9 mouse cellular contexts compared by ENCODE assay signal in the genomic region with DNA sequence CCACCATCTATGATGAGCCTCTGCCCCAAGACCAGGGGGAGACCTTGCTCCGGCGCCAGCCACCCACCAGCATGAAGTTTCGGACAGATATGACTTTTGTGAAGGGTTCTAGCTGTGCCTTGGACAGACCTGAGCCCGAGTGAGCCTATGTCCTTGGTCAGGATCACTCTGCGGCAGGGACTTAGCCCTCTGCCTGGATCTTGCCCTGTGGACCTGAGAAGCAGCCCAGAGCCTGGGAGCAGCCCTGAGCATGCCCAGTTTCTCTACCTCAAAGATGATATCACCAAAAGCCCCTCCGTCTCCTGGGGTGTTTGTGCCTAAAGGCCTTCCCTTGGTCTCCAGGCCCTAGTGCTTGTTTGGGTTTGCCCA. TPM values are rescaled to one million over a fixed set of nuclear protein-coding genes. Genes with fewer than 3 reads are reported as not detected.
DNase-seq lines count a peak whose midpoint lies in the region; ATAC-seq lines count a peak whose summit lies in the region.
"Had no signal": no experiment of that assay in that cellular context is flagged by ENCODE, and none has a peak within 500 bp of the region (broad histone marks: within the 10 kb centered on the region; RNA-seq: fewer than 3 reads in every experiment).

No protein-coding gene starts in this region.

- no peak for ATAC-seq in heart, embryonic 14.5 days (ENCODE audit: insufficient number of reproducible peaks, insufficient read depth, low FRiP score, low read depth)
- ATAC-seq in forebrain, embryonic 16.5 days = peak; percentile 48
- ATAC-seq: Patski had no signal

- peak overlapping the region; percentile 94 for H3K9ac ChIP-seq in heart, embryonic 14.5 days (ENCODE audit: low read length)
- peak overlapping the region; percentile 83 for H3K9ac ChIP-seq in ES-E14 (ENCODE audit: insufficient read depth, low read depth, low read length, poor library complexity, severe bottlenecking)
- H3K9ac ChIP-seq in forebrain, embryonic 16.5 days (replicated peaks; ENCODE audit: low read depth, low read length) = peak overlapping the region; percentile 88

- in situ Hi-C loops in ES-E14 (cut with MboI; ENCODE audit: low sequenced_read_pairs in 2 of 2, unreplicated experiment in 2 of 2) = loop anchor here in 1 of 2 experiments (25.0 kb wide), 1 partner anchor 254 kb away; no protein-coding TSS in a partner anchor

- peak overlapping the region; percentile 75 to 82 for H3K27ac ChIP-seq in heart, embryonic 14.5 days (replicated peaks in 1 of 2; ENCODE audit: control insufficient read depth in 1 of 2, insufficient read depth in 1 of 2, low read depth in 2 of 2, low read length in 2 of 2)
- H3K27ac ChIP-seq in ES-E14 (ENCODE audit: insufficient read depth, low read depth, low read length, poor library complexity, severe bottlenecking) (peak overlapping the region; percentile 63; the same call in 1 of the 2 replicates), macrophage (peak overlapping the region; percentile 52)
- peak overlapping the region; percentile 72 for H3K27ac ChIP-seq in forebrain, embryonic 16.5 days (ENCODE audit: low read length)

- peak overlapping the region; percentile 99 for H3K4me2 ChIP-seq in heart, embryonic 14.5 days (ENCODE audit: low read length)
- peak overlapping the region; percentile 100 for H3K4me2 ChIP-seq in forebrain, embryonic 16.5 days (ENCODE audit: low read length)

- intact Hi-C loops in heart, postnatal 14 days (cut with DNase I) = no loop called here

- DNase-seq in heart, postnatal 14 days = no peak
- no peak for DNase-seq in ES-E14 (ENCODE audit: low read depth, low spot score)
- DNase-seq in left cerebral cortex, adult 8-10 months (ENCODE audit: low spot score in 2 of 2) = no peak
- no peak for DNase-seq in gastrocnemius, adult 18-20 months (ENCODE audit: low spot score)
- no peak for DNase-seq in embryo, embryonic 9.5 days (ENCODE audit: extremely low spot score)

- no peaks in the 10 kb centered on the region for H3K27me3 ChIP-seq in heart, embryonic 14.5 days (ENCODE audit: control insufficient read depth, insufficient read depth, low read length)
- no peaks in the 10 kb centered on the region for H3K27me3 ChIP-seq in forebrain, embryonic 16.5 days (replicated peaks; ENCODE audit: control insufficient read depth, insufficient read depth, low read length)
- H3K27me3 ChIP-seq: Patski had no signal

- peaks cover 7% of the 10 kb centered on the region; the same call in 1 of the 2 replicates for H3K79me2 ChIP-seq in macrophage (ENCODE audit: inconsistent target)

- no peaks in the 10 kb centered on the region for H3K9me3 ChIP-seq in heart, embryonic 14.5 days (ENCODE audit: control insufficient read depth, low read length)
- H3K9me3 ChIP-seq in ES-E14 (ENCODE audit: control insufficient read depth, insufficient read depth, low read depth, low read length) = no peaks in the 10 kb centered on the region
- H3K9me3 ChIP-seq in forebrain, embryonic 16.5 days (ENCODE audit: control insufficient read depth, low read length) = no peaks in the 10 kb centered on the region

- H3K36me3 ChIP-seq in heart, embryonic 14.5 days (ENCODE audit: control insufficient read depth, insufficient read depth, low read length) = peaks cover 68% of the 10 kb centered on the region
- H3K36me3 ChIP-seq in ES-E14 (ENCODE audit: control insufficient read depth, insufficient read depth, low read length, poor library complexity, severe bottlenecking) = peaks cover 50% of the 10 kb centered on the region
- H3K36me3 ChIP-seq in forebrain, embryonic 16.5 days (ENCODE audit: control insufficient read depth, insufficient read depth) = peaks cover 7% of the 10 kb centered on the region
- H3K36me3 ChIP-seq in macrophage (ENCODE audit: inconsistent target) = peaks cover 49% of the 10 kb centered on the region

- WGBS in heart, embryonic 14.5 days = 49% methylated on average over 6 of the region's 6 CpGs
- 68% methylated on average over 6 of the region's 6 CpGs for WGBS in forebrain, embryonic 16.5 days
- 66% methylated on average over 6 of the region's 6 CpGs for WGBS in macrophage (ENCODE audit: missing documents)

- peak overlapping the region; percentile 79 to 90 for H3K4me3 ChIP-seq in heart, embryonic 14.5 days (ENCODE audit: control insufficient read depth in 1 of 2, insufficient read depth in 1 of 2, low read depth in 1 of 2, low read length in 2 of 2)
- H3K4me3 ChIP-seq in ES-E14 (ENCODE audit: insufficient read depth in 1 of 2, low read depth in 1 of 2, low read length in 2 of 2, poor library complexity in 1 of 2, severe bottlenecking in 1 of 2) (peak overlapping the region; percentile 74 to 100), macrophage (ENCODE audit: inconsistent target) (peak overlapping the region; percentile 54)
- H3K4me3 ChIP-seq in forebrain, embryonic 16.5 days (replicated peaks; ENCODE audit: low read length) = peak overlapping the region; percentile 73

- H3K4me1 ChIP-seq in heart, embryonic 14.5 days (ENCODE audit: control insufficient read depth in 2 of 2, insufficient read depth in 2 of 2, low read length in 2 of 2) = peaks cover 3 to 14% of the 10 kb centered on the region in 2 experiments; a peak in 3 of 4 replicates
- H3K4me1 ChIP-seq in ES-E14 (ENCODE audit: control insufficient read depth in 2 of 2, insufficient read depth in 2 of 2, low read length in 2 of 2, poor library complexity in 1 of 2) = peaks cover 0 to 8% of the 10 kb centered on the region in 2 experiments; a peak in 2 of 4 replicates
- H3K4me1 ChIP-seq in forebrain, embryonic 16.5 days (replicated peaks; ENCODE audit: control insufficient read depth, insufficient read depth, low read length) = peaks cover 11% of the 10 kb centered on the region

RNA-seq across cellular contexts. Expression of gene Gpn2, which starts 0.5 kb away (rescaled TPM):
- 11.2 and 12.5 TPM in 2 replicates for polyA plus RNA-seq in heart, embryonic 14.5 days (2014; fragmentation: Nextera tagmentation; extraction: Ambion mirVana)
- 1 to 10 TPM; 7.7 to 8.6 TPM for total RNA-seq in heart, postnatal 14 days (2021)
- 39.5 and 52.6 TPM in 2 replicates for total RNA-seq in ES-E14 (2012; rRNA removed)
- 21.4 and 22.9 TPM in 2 replicates for polyA plus RNA-seq in forebrain, embryonic 16.5 days (2015; fragmentation: Nextera tagmentation; extraction: Ambion mirVana)
- total RNA-seq in macrophage (2018; cell fraction: chromatin; rRNA removed) = 10 to 100 TPM in 25 of 26 experiments, 1 to 10 TPM in 1; 9.3 to 25.8 (median 14.9) TPM
- 10 to 100 TPM in 22 of 26 experiments, 1 to 10 TPM in 4; 8.6 to 15.0 (median 11.9) TPM for total RNA-seq in macrophage (2018; cell fraction: cytosol; rRNA removed)
- total RNA-seq in macrophage (2018; cell fraction: nucleus; rRNA removed) = 10 to 100 TPM in 24 of 26 experiments, 1 to 10 TPM in 2; 7.7 to 23.5 (median 16.5) TPM
- polyA plus RNA-seq in macrophage (2018) = 5.4 to 14.2 TPM (median 12.1 TPM) in 3 replicates
- total RNA-seq in left cerebral cortex, adult 8-10 months (2022) = 10 to 100 TPM; 10.4 to 12.4 (median 11.3) TPM
- 1 to 10 TPM; 5.8 to 5.9 TPM for total RNA-seq in gastrocnemius, adult 18-20 months (2021)

RNA-seq across cellular contexts. Expression of gene Gpatch3, which starts 9.1 kb away (rescaled TPM):
- polyA plus RNA-seq in heart, embryonic 14.5 days (2014; fragmentation: Nextera tagmentation; extraction: Ambion mirVana) = 5.4 and 6.1 TPM in 2 replicates
- 1 to 10 TPM; 4.2 to 4.9 TPM for total RNA-seq in heart, postnatal 14 days (2021)
- 14.4 and 19.9 TPM in 2 replicates for total RNA-seq in ES-E14 (2012; rRNA removed)
- polyA plus RNA-seq in forebrain, embryonic 16.5 days (2015; fragmentation: Nextera tagmentation; extraction: Ambion mirVana) = 5.3 and 7.0 TPM in 2 replicates
- total RNA-seq in macrophage (2018; cell fraction: chromatin; rRNA removed) = 100 to 1,000 TPM in 3 of 26 experiments, 10 to 100 TPM in 23; 52.3 to 159 (median 67.1) TPM
- total RNA-seq in macrophage (2018; cell fraction: cytosol; rRNA removed) = 10 to 100 TPM; 13.2 to 23.2 (median 17.6) TPM
- 10 to 100 TPM; 22.0 to 60.1 (median 38.5) TPM for total RNA-seq in macrophage (2018; cell fraction: nucleus; rRNA removed)
- 13.9 to 16.6 TPM (median 14.8 TPM) in 3 replicates for polyA plus RNA-seq in macrophage (2018)
- total RNA-seq in left cerebral cortex, adult 8-10 months (2022) = 1 to 10 TPM; 6.8 to 8.9 (median 7.4) TPM
- 1 to 10 TPM; 2.8 to 4.0 TPM for total RNA-seq in gastrocnemius, adult 18-20 months (2021)

RNA-seq across cellular contexts. Expression of gene Sfn, which starts 18.3 kb away (rescaled TPM):
- polyA plus RNA-seq in heart, embryonic 14.5 days (2014; fragmentation: Nextera tagmentation; extraction: Ambion mirVana) = 0.40 and 1.4 TPM in 2 replicates
- 1 to 10 TPM; 1.9 TPM for total RNA-seq in heart, postnatal 14 days (2021)
- total RNA-seq in ES-E14 (2012; rRNA removed) = 35.8 and 46.6 TPM in 2 replicates
- polyA plus RNA-seq in forebrain, embryonic 16.5 days (2015; fragmentation: Nextera tagmentation; extraction: Ambion mirVana) = 1.0 and 1.6 TPM in 2 replicates
- total RNA-seq in macrophage (2018; cell fraction: chromatin; rRNA removed) = 10 to 100 TPM in 11 of 26 experiments, 1 to 10 TPM in 15; 5.2 to 18.2 (median 9.0) TPM
- 1 to 10 TPM; 2.3 to 6.2 (median 4.7) TPM for total RNA-seq in macrophage (2018; cell fraction: cytosol; rRNA removed)
- 10 to 100 TPM in 10 of 26 experiments, 1 to 10 TPM in 16; 6.7 to 14.4 (median 9.6) TPM for total RNA-seq in macrophage (2018; cell fraction: nucleus; rRNA removed)
- polyA plus RNA-seq in macrophage (2018) = 2.4 to 3.6 TPM (median 3.0 TPM) in 3 replicates
- 1 to 10 TPM; 1.6 to 2.2 (median 1.8) TPM for total RNA-seq in left cerebral cortex, adult 8-10 months (2022)
- total RNA-seq in gastrocnemius, adult 18-20 months (2021) = 1 to 10 TPM in 1 of 2 experiments, under 1 TPM in 1; 0.91 to 1.7 TPM

RNA-seq across cellular contexts. Expression of gene Nr0b2, which starts 30.5 kb away (rescaled TPM):
- 15.8 and 18.7 TPM in 2 replicates for polyA plus RNA-seq in heart, embryonic 14.5 days (2014; fragmentation: Nextera tagmentation; extraction: Ambion mirVana)
- total RNA-seq in heart, postnatal 14 days (2021) = 10 to 100 TPM; 20.1 to 23.2 TPM
- 0.31 and 0.32 TPM in 2 replicates for total RNA-seq in ES-E14 (2012; rRNA removed)
- not detected in 2 replicates for polyA plus RNA-seq in forebrain, embryonic 16.5 days (2015; fragmentation: Nextera tagmentation; extraction: Ambion mirVana)
- not detected for total RNA-seq in macrophage (2018; cell fraction: chromatin; rRNA removed)
- total RNA-seq in macrophage (2018; cell fraction: cytosol; rRNA removed) = under 1 TPM in 16 of 26 experiments, not detected in 10; 0.13 to 0.81 (median 0.26) TPM
- under 1 TPM in 1 of 26 experiments, not detected in 25; 0.89 TPM for total RNA-seq in macrophage (2018; cell fraction: nucleus; rRNA removed)
- 0.21 to 0.88 TPM in 2 of 3 replicates, not detected in the other for polyA plus RNA-seq in macrophage (2018)
- total RNA-seq in left cerebral cortex, adult 8-10 months (2022) = not detected
- total RNA-seq in gastrocnemius, adult 18-20 months (2021) = not detected
- polyA plus RNA-seq: Patski had no signal

RNA-seq across cellular contexts. Expression of gene Nudc, which starts 37.9 kb away (rescaled TPM):
- 153 and 164 TPM in 2 replicates for polyA plus RNA-seq in heart, embryonic 14.5 days (2014; fragmentation: Nextera tagmentation; extraction: Ambion mirVana)
- 10 to 100 TPM; 57.8 to 60.2 TPM for total RNA-seq in heart, postnatal 14 days (2021)
- total RNA-seq in ES-E14 (2012; rRNA removed) = 340 and 358 TPM in 2 replicates
- polyA plus RNA-seq in forebrain, embryonic 16.5 days (2015; fragmentation: Nextera tagmentation; extraction: Ambion mirVana) = 256 and 259 TPM in 2 replicates
- 10 to 100 TPM in 22 of 26 experiments, 1 to 10 TPM in 4; 2.3 to 58.5 (median 24.6) TPM for total RNA-seq in macrophage (2018; cell fraction: chromatin; rRNA removed)
- 100 to 1,000 TPM in 3 of 26 experiments, 10 to 100 TPM in 23; 63.2 to 105 (median 81.3) TPM for total RNA-seq in macrophage (2018; cell fraction: cytosol; rRNA removed)
- total RNA-seq in macrophage (2018; cell fraction: nucleus; rRNA removed) = 10 to 100 TPM in 25 of 26 experiments, 1 to 10 TPM in 1; 9.6 to 65.5 (median 33.3) TPM
- polyA plus RNA-seq in macrophage (2018) = 75.7 to 166 TPM (median 133 TPM) in 3 replicates
- total RNA-seq in left cerebral cortex, adult 8-10 months (2022) = 100 to 1,000 TPM; 139 to 165 (median 156) TPM
- total RNA-seq in gastrocnemius, adult 18-20 months (2021) = 10 to 100 TPM; 54.7 to 54.8 TPM

Comparison
In these comparisons a context has a peak if more than half of its experiments do, and no peak if none do; other contexts are left out.
1. RNA of gene Sfn, which starts 18.3 kb away (total RNA-seq): 35.8 to 46.6 TPM in ES-E14; 1.9 TPM in heart, postnatal 14 days, 1.6 to 2.2 TPM in left cerebral cortex, adult 8-10 months and 0.91 to 1.7 TPM in gastrocnemius, adult 18-20 months; every median in the first group is over 10 times any median in the second.
2. Peak in every context shown above with its lines, with median percentiles within 50 percentile points of each other: H3K27ac ChIP-seq, H3K4me3 ChIP-seq and H3K9ac ChIP-seq.